Mouse (Mus musculus): ENCODE results near the gene Slc5a6. TPM values are rescaled to one million over a fixed set of nuclear protein-coding genes. Genes with fewer than 3 reads are reported as not detected.

The Slc5a6 gene
- polyA plus RNA-seq (2017; shearing (Covaris generic)) = 8.8 TPM

GRCm38 (mm10) chr5:31048763-31049641 lies at the start of gene Slc5a6:
Gene Slc5a6 (minus strand): TSS chr5:31048924.

DNA sequence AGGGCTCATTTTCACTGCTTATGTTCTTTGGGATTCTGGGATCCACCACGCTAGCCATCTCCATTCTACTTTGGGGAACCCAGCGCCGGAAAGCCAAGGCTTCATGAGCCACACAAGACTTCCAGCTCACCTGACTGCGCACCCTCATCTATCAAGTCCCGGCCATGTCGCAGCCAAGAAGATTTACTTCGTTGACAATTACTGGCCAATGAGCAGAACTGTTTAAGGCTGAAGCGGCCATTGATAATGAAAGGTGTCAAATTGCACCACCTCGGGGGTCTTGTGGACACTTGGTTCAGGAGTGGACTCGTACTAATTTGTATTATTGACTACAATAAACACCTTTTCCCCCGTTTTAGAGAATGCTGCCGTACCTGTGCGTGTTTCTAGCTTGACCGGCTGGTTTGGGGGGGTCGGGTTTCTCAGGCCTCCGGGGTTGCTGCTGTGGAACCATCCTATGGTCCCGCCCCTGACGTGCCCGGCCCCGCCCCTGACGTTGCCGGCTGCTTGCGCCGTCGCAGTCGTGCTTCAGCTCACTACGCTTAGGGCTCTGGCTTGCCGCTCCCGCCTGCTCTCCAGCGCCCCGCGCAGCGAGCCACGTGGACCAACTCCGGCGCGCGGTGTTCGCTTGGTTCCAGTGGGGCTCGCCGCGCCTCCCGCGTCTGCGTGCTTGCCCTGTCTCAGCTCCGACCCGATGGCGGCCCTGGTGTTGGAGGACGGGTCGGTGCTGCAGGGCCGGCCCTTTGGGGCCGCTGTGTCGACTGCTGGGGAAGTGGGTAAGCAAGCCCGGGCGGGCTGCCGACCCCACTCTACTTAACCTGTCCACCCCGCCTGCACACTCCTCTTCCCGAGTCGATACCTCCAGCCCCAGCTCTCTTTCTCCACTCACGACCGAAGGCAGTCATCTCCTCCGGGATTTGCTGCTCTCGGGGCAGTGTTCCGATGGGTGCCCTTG lies 5.8 kb upstream of the Slc5a6 start, which contains the start of gene Cad:
TSS of gene Cad (plus strand) at position 520 of the 955 bp plus-strand sequence.

GRCm38 (mm10) chr5:31047848-31048762 lies 619 bp downstream of the Slc5a6 start, which contains the start of gene Atraid:
Gene Atraid (plus strand): TSS chr5:31048312.

Other genes starting within 250 kb of the Slc5a6 start
- gene Mapre3, start 234.3 kb downstream of the Slc5a6 start, polyA plus RNA-seq (2017; shearing (Covaris generic)) = 6.8 TPM
- 49.2 TPM for gene Tmem214, start 180.9 kb downstream of the Slc5a6 start, polyA plus RNA-seq (2017; shearing (Covaris generic))
- gene Agbl5, start 160.2 kb downstream of the Slc5a6 start, polyA plus RNA-seq (2017; shearing (Covaris generic)) = 7.2 TPM
- 208 TPM for gene Ost4, start 141.1 kb downstream of the Slc5a6 start, polyA plus RNA-seq (2017; shearing (Covaris generic))
- 3.2 TPM for gene Emilin1, start 135.5 kb downstream of the Slc5a6 start, polyA plus RNA-seq (2017; shearing (Covaris generic))
- 26.3 TPM for gene Khk, start 127.5 kb downstream of the Slc5a6 start, polyA plus RNA-seq (2017; shearing (Covaris generic))
- not detected for gene Cgref1, start 103.3 kb downstream of the Slc5a6 start, polyA plus RNA-seq (2017; shearing (Covaris generic))
- gene Preb, start 88.6 kb downstream of the Slc5a6 start, polyA plus RNA-seq (2017; shearing (Covaris generic)) = 231 TPM
- not detected for gene Tcf23, start 80.3 kb downstream of the Slc5a6 start, polyA plus RNA-seq (2017; shearing (Covaris generic))
- gene Atraid, start 612 bp downstream of the Slc5a6 start, polyA plus RNA-seq (2017; shearing (Covaris generic)) = 64.4 TPM
- gene Cad, start 5.9 kb upstream of the Slc5a6 start, polyA plus RNA-seq (2017; shearing (Covaris generic)) = 24.5 TPM
- gene Dnajc5g, start 57.4 kb upstream of the Slc5a6 start, polyA plus RNA-seq (2017; shearing (Covaris generic)) = not detected
- gene Slc30a3, start 59.3 kb upstream of the Slc5a6 start, polyA plus RNA-seq (2017; shearing (Covaris generic)) = not detected
- not detected for gene Trim54, start 67.8 kb upstream of the Slc5a6 start, polyA plus RNA-seq (2017; shearing (Covaris generic))
- gene Ucn, start 89.9 kb upstream of the Slc5a6 start, polyA plus RNA-seq (2017; shearing (Covaris generic)) = not detected
- gene Mpv17, start 105.3 kb upstream of the Slc5a6 start, polyA plus RNA-seq (2017; shearing (Covaris generic)) = 15.3 TPM
- gene Gm29609, start 131.0 kb upstream of the Slc5a6 start, polyA plus RNA-seq (2017; shearing (Covaris generic)) = 2.5 TPM
- 94.7 TPM for gene Gtf3c2, start 131.2 kb upstream of the Slc5a6 start, polyA plus RNA-seq (2017; shearing (Covaris generic))
- 88.9 TPM for gene Snx17, start 144.3 kb upstream of the Slc5a6 start, polyA plus RNA-seq (2017; shearing (Covaris generic))
- 51.6 TPM for gene Eif2b4, start 144.5 kb upstream of the Slc5a6 start, polyA plus RNA-seq (2017; shearing (Covaris generic))
- gene Zfp513, start 153.4 kb upstream of the Slc5a6 start, polyA plus RNA-seq (2017; shearing (Covaris generic)) = 23.9 TPM
- gene Ppm1g, start 171.8 kb upstream of the Slc5a6 start, polyA plus RNA-seq (2017; shearing (Covaris generic)) = 169 TPM
- 259 TPM for gene Nrbp1, start 191.9 kb upstream of the Slc5a6 start, polyA plus RNA-seq (2017; shearing (Covaris generic))
- 0.67 TPM for gene Gm9970, start 192.3 kb upstream of the Slc5a6 start, polyA plus RNA-seq (2017; shearing (Covaris generic))
- gene Krtcap3, start 202.8 kb upstream of the Slc5a6 start, polyA plus RNA-seq (2017; shearing (Covaris generic)) = 55.3 TPM
- gene Ift172, start 242.2 kb upstream of the Slc5a6 start, polyA plus RNA-seq (2017; shearing (Covaris generic)) = 10.5 TPM
- 0.90 TPM for gene Fndc4, start 247.2 kb upstream of the Slc5a6 start, polyA plus RNA-seq (2017; shearing (Covaris generic))
- gene Gckr, start 248.5 kb upstream of the Slc5a6 start, polyA plus RNA-seq (2017; shearing (Covaris generic)) = 0.51 TPM